Mouse (Mus musculus) liver, embryonic 14.5 days (tissue): ENCODE data around the gene Reep3. TPM values are rescaled to one million over a fixed set of nuclear protein-coding genes. Genes with fewer than 3 reads are reported as not detected.

Source experiments
- ATAC-seq: fragments of 200-750 bp; cut with Nextera tagmentation; 2 replicates; pipeline ENCODE4 v1.8.0; 2017; ENCODE audit warnings: moderate number of reproducible peaks, mild to moderate bottlenecking, moderate library complexity; ENCODE audit not compliant: insufficient read depth
- DNase-seq, 3 experiments: peaks; one replicate each; pipeline ENCODE4 v3.0.0-alpha.2; 2012 to 2013; ENCODE audit warnings: low read depth in 3 of 3, low spot score in 3 of 3
- H3K27ac ChIP-seq: fragments of 300-500 bp; sonication (generic); 2 replicates; pipeline ENCODE4 v1.5.1; 2014; ENCODE audit warnings: moderate library complexity, mild to moderate bottlenecking, control low read depth, inconsistent platforms
- H3K27me3 ChIP-seq: fragments of 300-500 bp; sonication (generic); 2 replicates; pipeline ENCODE4 v1.6.1; 2014; ENCODE audit warnings: mild to moderate bottlenecking, low read length, moderate library complexity; ENCODE audit not compliant: control insufficient read depth, insufficient read depth
- H3K36me3 ChIP-seq: fragments of 300-500 bp; sonication (generic); replicated peaks from 2 replicates; pipeline ENCODE4 v1.6.1; 2014; ENCODE audit warnings: low read depth; ENCODE audit not compliant: control insufficient read depth, insufficient read depth
- H3K4me1 ChIP-seq, 2 experiments: fragments of 200-500 bp in 1 of 2; fragments of 300-500 bp in 1 of 2; sonication (generic) in 1 of 2; replicated peaks; 2 replicates each; pipeline ENCODE4 v1.6.1; 2012 to 2014; ENCODE audit warnings: antibody characterized with exemption in 1 of 2, inconsistent platforms in 1 of 2, low read length in 1 of 2; ENCODE audit not compliant: control insufficient read depth in 2 of 2, insufficient read depth in 2 of 2
- H3K4me2 ChIP-seq: fragments of 300-500 bp; sonication (generic); 2 replicates; pipeline ENCODE4 v1.6.1; 2014; ENCODE audit warnings: low read depth, mild to moderate bottlenecking, control low read depth, moderate library complexity
- H3K4me3 ChIP-seq, 2 experiments: fragments of 200-500 bp in 1 of 2; fragments of 300-500 bp in 1 of 2; sonication (generic) in 1 of 2; 2 replicates each; pipeline ENCODE4 v1.5.1; 2012 to 2014; ENCODE audit warnings: low read depth in 2 of 2, low read length in 2 of 2, mild to moderate bottlenecking in 2 of 2, control low read depth in 1 of 2, inconsistent platforms in 1 of 2, moderate library complexity in 1 of 2; ENCODE audit not compliant: insufficient read depth in 1 of 2
- H3K9ac ChIP-seq: fragments of 300-500 bp; sonication (generic); replicated peaks from 2 replicates; pipeline ENCODE4 v1.6.1; 2014; ENCODE audit warnings: mild to moderate bottlenecking, control low read depth, moderate library complexity
- H3K9me3 ChIP-seq: fragments of 300-500 bp; sonication (generic); 2 replicates; pipeline ENCODE4 v1.6.1; 2016; ENCODE audit warnings: low read length, mixed read lengths; ENCODE audit not compliant: control insufficient read depth
- CTCF ChIP-seq: IDR thresholded peaks from 2 replicates; pipeline ENCODE4 v1.5.1; 2016; ENCODE audit warnings: antibody characterized with exemption, low read depth, control low read depth
- EP300 ChIP-seq: IDR thresholded peaks from 2 replicates; pipeline ENCODE4 v1.6.1; 2016; ENCODE audit warnings: antibody characterized with exemption, low read depth
- WGBS: fragments of 180-500 bp; shearing (Covaris S2); extraction: QIAGEN DNeasy Blood & Tissue Kit; methylation state at CpG from one replicate; pipeline ENCODE4 v1.1.7; 2014; ENCODE audit not compliant: insufficient replicate concordance; 5-methylcytosine and 5-hydroxymethylcytosine counted together
- polyA plus RNA-seq, 2 experiments: library from polyadenylated mRNA; depleted of rRNA in 1 of 2; stranded (reverse) in 1 of 2; unstranded in 1 of 2; fragments of >200 nt; fragmentation: Nextera tagmentation in 1 of 2; extraction: Ambion mirVana in 1 of 2; gene quantifications; 2 replicates each; pipeline versions ENCODE4 v1.2.1 to v1.2.3; 2012 to 2014

Gene Reep3
- polyA plus RNA-seq, 2 experiments, result 3.9 to 5.1 TPM

GRCm38 (mm10) chr10:67055867-67056856 lies 40.6 kb downstream of the Reep3 start:
- ATAC-seq (peak; percentile 55; the same call in 1 of the 2 replicates), DNase-seq (peak in 1 of 3 experiments; percentile 17)
- WGBS, result 31% methylated on average over 17 of the region's 17 CpGs
- TF ChIP-seq CTCF (no peak), EP300 (peak; percentile 24)
- Histone ChIP-seq H3K4me2 (peak overlapping the region; percentile 18), H3K36me3 (no peaks in the 10 kb centered on the region), H3K27ac (no peak overlapping the region), H3K27me3 (no peaks in the 10 kb centered on the region), H3K4me3 (0 out of 4 replicates have a peak overlapping the region, but pooled peaks of 1 of the 2 experiments have one; percentile 1), H3K9me3 (no peaks in the 10 kb centered on the region), H3K4me1 (peaks cover 0 to 8% of the 10 kb centered on the region in 2 experiments; a peak in 1 of 4 replicates), H3K9ac (no peak overlapping the region)

GRCm38 (mm10) chr10:67053475-67053874 lies 43.3 kb downstream of the Reep3 start:
- Histone ChIP-seq H3K36me3 (no peaks in the 10 kb centered on the region), H3K27ac (no peak overlapping the region), H3K27me3 (no peaks in the 10 kb centered on the region), H3K4me2 (no peak overlapping the region), H3K4me3 (no peak overlapping the region), H3K4me1 (peaks cover 0 to 8% of the 10 kb centered on the region in 2 experiments; a peak in 1 of 4 replicates), H3K9ac (no peak overlapping the region), H3K9me3 (no peaks in the 10 kb centered on the region)
- DNase-seq (no peak), ATAC-seq (no peak)
- TF ChIP-seq CTCF (no peak), EP300 (no peak)
- 50% methylated on average over 9 of the region's 9 CpGs for WGBS

GRCm38 (mm10) chr10:67052429-67052828 lies 44.3 kb downstream of the Reep3 start:
- H3K36me3 ChIP-seq, result no peaks in the 10 kb centered on the region
- H3K4me1 ChIP-seq, result peaks cover 0 to 8% of the 10 kb centered on the region in 2 experiments; a peak in 2 of 4 replicates
- 0 out of 2 replicates have a peak overlapping the region, but pooled peaks have one; percentile 18 for H3K4me2 ChIP-seq
- H3K9me3 ChIP-seq, result no peaks in the 10 kb centered on the region
- ATAC-seq (no peak), DNase-seq (no peak)
- H3K27ac ChIP-seq, result no peak overlapping the region
- 22% methylated on average over 9 of the region's 9 CpGs for WGBS
- no peaks in the 10 kb centered on the region for H3K27me3 ChIP-seq
- H3K4me3 ChIP-seq, result no peak overlapping the region
- H3K9ac ChIP-seq, result no peak overlapping the region; the same call in 1 of the 2 replicates
- TF ChIP-seq CTCF (no peak), EP300 (no peak)

- Histone ChIP-seq H3K4me2 (no peak overlapping the region), H3K27ac (no peak overlapping the region), H3K4me3 (no peak overlapping the region), H3K27me3 (no peaks in the 10 kb centered on the region), H3K9ac (no peak overlapping the region), H3K36me3 (no peaks in the 10 kb centered on the region), H3K4me1 (peaks cover 0 to 6% of the 10 kb centered on the region in 2 experiments; a peak in 2 of 4 replicates), H3K9me3 (no peaks in the 10 kb centered on the region)
- 61% methylated on average over 5 of the region's 5 CpGs for WGBS
- DNase-seq, result no peak
- TF ChIP-seq EP300 (no peak), CTCF (no peak)
- no peak for ATAC-seq
Measured at GRCm38 (mm10) chr10:67051466-67051865, 45.3 kb downstream of the Reep3 start.

GRCm38 (mm10) chr10:67050766-67051165 lies 46.0 kb downstream of the Reep3 start:
- Histone ChIP-seq H3K27me3 (no peaks in the 10 kb centered on the region), H3K4me3 (no peak overlapping the region), H3K4me2 (no peak overlapping the region), H3K9me3 (no peaks in the 10 kb centered on the region), H3K27ac (no peak overlapping the region), H3K4me1 (peaks cover 0 to 4% of the 10 kb centered on the region in 2 experiments; a peak in 2 of 4 replicates), H3K9ac (no peak overlapping the region), H3K36me3 (no peaks in the 10 kb centered on the region)
- 57% methylated on average over 7 of the region's 7 CpGs for WGBS
- ATAC-seq (no peak), DNase-seq (no peak)
- TF ChIP-seq CTCF, result no peak
- TF ChIP-seq EP300, result no peak
